Comparison of ENCODE assay signal across 8 mouse cellular contexts in the genomic region with DNA sequence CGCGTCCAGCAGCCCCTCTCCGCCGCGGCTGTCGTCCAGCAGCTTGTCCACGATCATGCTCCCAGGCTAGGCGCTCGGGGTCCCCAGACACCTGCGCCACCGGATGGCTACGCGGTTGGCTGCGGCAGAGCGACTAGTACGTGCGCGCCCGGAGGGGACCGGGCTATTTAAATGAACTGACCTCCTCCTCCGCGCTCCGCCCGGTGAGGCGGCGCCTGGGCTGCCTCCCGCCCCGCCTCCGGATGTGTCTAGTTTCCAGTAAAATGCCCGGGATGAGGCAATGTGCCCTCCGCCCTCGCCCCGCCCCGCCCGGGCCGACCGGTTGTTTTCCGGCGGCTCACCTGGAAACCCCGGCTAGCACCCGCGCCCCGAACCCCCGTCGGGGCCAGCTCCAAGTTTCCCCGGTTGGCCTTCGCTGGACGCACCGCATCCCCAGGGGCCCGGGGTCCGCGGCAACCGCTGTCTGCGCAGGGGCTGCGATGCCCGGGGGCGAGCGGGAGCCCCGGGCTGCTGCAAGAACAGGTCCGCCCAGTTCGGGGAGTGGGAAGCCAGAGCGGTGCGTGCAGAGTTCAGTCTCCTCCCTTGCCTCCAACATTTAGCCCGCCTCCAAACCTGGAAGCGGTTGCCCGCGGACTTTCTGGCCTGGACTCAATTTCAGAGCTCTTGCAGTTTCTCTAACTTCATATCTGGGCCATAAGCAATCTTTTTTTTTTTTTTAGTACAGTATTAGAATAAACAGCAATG. TPM values are rescaled to one million over a fixed set of nuclear protein-coding genes. Genes with fewer than 3 reads are reported as not detected.
DNase-seq lines count a peak whose midpoint lies in the region; ATAC-seq lines count a peak whose summit lies in the region.

No protein-coding gene starts in this region.

- intact Hi-C loops in left cerebral cortex, postnatal 14 days (cut with DNase I): loop anchor here (10.0 kb wide), 1 partner anchor 267 kb away; no protein-coding TSS in a partner anchor

- DNase-seq in adrenal gland, adult (ENCODE audit: inconsistent age in 2 of 2, low spot score in 1 of 2): peak; percentile 97 to 98
- DNase-seq in embryo, embryonic 10 days (ENCODE audit: low spot score): peak; percentile 92
- DNase-seq in gastrocnemius, postnatal 10 days: peak; percentile 87
- peak; percentile 66 to 77 for DNase-seq in left cerebral cortex, postnatal 14 days (ENCODE audit: low spot score in 2 of 2)
- peak; percentile 75 for DNase-seq in right cerebral cortex, postnatal 14 days
- peak; percentile 96 to 97 for DNase-seq in urinary bladder, postnatal 36 days (ENCODE audit: low spot score in 2 of 2)

- peak; percentile 66 for ATAC-seq in inflammation-experienced regulatory T-cells, adult 6 months
- peak; percentile 96 for ATAC-seq in megakaryocyte-erythroid progenitor cell, adult 5-6 weeks (replicated peaks; ENCODE audit: low FRiP score, low TSS enrichment, poor library complexity, severe bottlenecking)

RNA-seq across cellular contexts. Expression of a gene that starts 16.5 kb away (rescaled TPM):
- 1 to 10 TPM; 1.8 to 2.8 TPM for total RNA-seq in gastrocnemius, postnatal 10 days (2021)
- polyA plus RNA-seq in inflammation-experienced regulatory T-cells, adult 6 months (2017; shearing (Covaris generic)): 10 to 100 TPM; 24.7 to 39.2 (median 36.9) TPM
- 1 to 10 TPM; 3.1 to 3.5 TPM for total RNA-seq in left cerebral cortex, postnatal 14 days (2021)
- 3.5 and 4.9 TPM in 2 replicates for total RNA-seq in megakaryocyte-erythroid progenitor cell, adult 5-6 weeks (2014; fragmentation: Nextera tagmentation)
- total RNA-seq in megakaryocyte-erythroid progenitor cell, adult 5-6 weeks (2017): 6.1 and 9.4 TPM in 2 replicates

Comparison
In these comparisons a context has a peak if more than half of its experiments do, and no peak if none do; other contexts are left out.
1. Peak in every context shown above with its lines: DNase-seq and ATAC-seq.